Mouse (Mus musculus) fat pad, adult 2 months (tissue): ENCODE measurements around the gene Maco1.
A peak's percentile ranks its signal among the peaks of the same experiment; 100 is the strongest.
"Not testable (repeated sequence)": the region's sequence is repeated elsewhere in the genome, so short reads cannot be mapped to it uniquely, and the experiment has no call there.

ENCODE experiments used
- DNase-seq: peaks from one replicate; pipeline ENCODE4 v3.0.0-alpha.2; 2011; ENCODE audit warnings: low read depth, low spot score; ENCODE audit errors: extremely low read depth

Maco1 gene

DNA sequence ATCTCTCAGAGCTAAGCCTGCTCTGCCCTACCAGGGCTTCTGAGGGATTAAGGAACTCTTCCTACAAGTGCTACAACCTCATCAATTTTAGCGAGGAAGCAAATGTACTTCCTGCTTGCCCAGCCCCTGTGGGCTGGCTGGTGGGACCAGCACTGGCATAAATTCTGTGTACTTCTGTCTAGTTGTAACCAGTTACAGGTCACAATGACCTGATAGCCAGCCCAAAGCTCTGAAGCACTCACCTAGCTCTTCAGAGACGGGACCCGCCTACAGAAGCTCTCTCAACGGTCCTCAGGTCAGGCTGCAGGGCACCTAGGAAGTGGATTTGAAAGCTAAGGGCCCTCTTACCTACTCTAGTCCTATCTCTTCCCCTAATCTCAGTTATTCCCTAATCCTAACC, 35.4 kb downstream of the Maco1 start:
- DNase-seq, result no peak

DNA sequence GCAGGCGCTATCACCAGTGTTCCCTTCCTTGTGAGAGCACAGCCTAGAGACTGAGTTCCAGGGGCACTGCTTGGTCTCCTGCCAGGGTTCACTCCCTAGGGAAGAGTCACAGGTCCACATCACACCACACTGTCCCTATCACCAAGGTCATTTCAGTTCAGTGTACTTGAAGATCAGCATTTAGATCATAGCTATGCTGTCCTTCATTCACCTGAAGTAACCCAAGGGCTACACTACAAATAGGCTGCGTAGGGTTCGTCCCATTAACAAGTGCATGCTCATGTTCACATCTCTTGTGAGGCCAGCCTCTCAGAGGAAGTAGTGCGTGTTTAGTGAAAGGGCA, 38.9 kb downstream of the Maco1 start:
- no peak for DNase-seq

- DNase-seq, result no peak
Observed at GRCm38 (mm10) chr4:134813406-134814228, 39.5 kb downstream of the Maco1 start.

DNA sequence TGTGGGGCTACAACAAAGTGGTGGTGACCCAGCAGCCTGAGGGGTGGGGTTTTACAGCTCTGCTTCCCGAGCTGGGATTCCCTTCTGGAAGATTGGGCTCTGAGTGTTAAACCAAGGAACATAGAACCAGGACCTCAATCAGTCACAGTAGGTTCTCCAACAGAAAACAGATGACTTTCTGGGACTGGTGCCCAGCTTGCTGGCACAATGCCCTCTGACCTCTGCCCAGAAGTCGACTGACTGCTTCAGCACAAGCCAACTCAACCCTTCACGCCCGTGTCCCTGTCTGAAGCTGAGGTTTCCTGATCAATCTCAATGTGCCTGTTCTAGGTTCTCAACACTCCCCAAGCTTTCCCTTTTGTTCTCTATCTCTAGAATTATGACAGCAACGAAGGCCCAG, 48.4 kb downstream of the Maco1 start:
- peak; percentile 19 for DNase-seq

DNA sequence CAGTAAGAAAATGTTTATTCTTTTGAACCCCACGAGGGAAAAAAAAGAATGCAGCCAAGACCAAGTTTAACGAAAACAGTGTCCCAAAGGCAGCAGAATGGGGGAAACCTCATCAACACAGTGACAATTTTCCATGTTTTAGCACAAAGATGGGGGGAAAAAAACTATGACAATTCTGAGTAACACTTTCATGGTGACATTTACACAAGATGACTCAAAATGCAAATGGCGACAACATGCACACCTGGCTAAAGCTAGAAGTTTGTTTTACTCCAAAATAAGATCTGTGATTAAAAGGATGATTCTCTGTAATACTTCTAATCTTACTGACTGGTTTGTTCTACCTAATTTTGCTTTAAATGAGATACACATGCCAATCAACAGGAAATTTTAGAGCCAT, 50.4 kb downstream of the Maco1 start:
- DNase-seq, result no peak

DNA sequence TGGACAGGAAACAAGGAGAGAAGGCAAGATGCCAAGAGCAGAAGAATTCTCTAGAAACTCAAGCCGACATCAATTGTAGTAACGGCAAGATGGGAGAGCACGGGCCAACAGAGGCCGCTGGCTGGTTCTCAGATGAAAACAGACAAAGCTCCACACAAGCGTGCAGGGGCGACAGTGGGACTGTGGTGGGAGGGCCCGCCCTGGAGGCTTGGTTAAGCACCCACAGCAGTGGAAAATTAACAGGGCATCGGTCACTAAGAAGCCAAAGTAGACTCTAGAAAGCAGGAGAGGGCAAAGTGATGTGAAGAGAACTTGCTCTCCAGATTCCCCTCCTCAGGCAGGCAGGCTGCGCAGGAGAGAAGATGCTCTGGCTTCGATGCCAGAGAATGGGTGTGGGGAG, 51.0 kb downstream of the Maco1 start:
- DNase-seq, result no peak

DNA sequence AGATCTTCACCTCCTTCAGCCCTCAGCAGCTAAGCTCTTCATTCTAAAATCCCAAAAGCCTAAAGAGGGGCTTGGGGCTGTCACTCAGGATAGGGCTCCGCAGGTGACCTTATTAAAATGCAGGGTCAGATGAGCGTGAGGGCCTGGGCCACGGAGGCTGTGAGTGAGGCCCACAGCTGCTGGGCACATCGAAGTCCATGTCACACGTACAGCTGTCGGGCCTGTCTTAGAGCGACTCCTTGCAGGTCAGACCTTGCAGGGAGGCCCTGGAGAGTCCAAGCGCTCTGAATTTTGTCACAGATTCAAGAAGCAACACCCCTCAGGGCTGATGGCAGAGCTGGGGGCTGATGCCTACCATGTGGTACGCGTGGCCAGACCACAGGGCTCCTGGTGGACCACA, 52.5 kb downstream of the Maco1 start:
- DNase-seq, result no peak

GRCm38 (mm10) chr4:134800098-134800497, 53.0 kb downstream of the Maco1 start:
- DNase-seq, result no peak

DNA sequence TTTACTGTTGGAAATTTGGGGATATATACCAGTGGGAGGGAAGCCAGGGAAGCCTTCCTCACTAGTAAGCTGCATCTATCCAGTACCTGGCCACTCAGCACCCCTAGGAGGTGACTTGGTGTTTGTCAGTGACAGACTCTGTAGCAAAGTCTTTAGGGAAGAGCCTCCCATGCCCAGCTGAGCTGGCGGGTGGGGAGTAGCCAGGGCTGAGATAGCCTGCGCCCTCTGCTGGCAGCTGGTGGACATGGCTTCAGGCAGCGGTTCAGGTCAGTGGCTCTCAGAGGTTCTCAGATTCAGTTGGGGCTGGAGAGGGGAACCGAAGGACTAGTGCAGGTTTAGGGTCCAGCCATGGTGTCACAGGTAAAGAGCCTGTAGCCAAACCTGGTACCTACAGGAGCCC, 53.9 kb downstream of the Maco1 start:
- no peak for DNase-seq

GRCm38 (mm10) chr4:134798861-134799260, 54.3 kb downstream of the Maco1 start:
- no peak for DNase-seq

DNA sequence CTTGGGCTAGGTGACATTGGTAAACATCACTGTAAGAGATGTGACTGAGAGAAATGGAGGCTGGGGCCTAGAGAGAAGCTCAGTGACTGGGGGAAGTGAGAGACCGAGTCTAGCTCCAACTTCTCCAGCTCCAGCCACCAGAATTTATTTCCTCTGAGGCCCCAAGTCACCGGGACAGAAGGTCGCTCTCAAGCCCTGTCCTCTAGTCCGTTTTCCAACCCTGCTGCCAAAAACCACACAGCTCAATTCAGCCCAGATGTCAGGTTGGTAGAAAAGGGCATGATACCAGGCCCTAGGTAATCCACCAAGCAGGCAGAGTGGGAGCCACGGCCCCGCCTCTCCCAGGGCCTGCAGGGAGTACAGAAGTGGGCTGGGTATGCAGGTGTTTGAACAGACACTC, 55.5 kb downstream of the Maco1 start:
- no peak for DNase-seq

DNA sequence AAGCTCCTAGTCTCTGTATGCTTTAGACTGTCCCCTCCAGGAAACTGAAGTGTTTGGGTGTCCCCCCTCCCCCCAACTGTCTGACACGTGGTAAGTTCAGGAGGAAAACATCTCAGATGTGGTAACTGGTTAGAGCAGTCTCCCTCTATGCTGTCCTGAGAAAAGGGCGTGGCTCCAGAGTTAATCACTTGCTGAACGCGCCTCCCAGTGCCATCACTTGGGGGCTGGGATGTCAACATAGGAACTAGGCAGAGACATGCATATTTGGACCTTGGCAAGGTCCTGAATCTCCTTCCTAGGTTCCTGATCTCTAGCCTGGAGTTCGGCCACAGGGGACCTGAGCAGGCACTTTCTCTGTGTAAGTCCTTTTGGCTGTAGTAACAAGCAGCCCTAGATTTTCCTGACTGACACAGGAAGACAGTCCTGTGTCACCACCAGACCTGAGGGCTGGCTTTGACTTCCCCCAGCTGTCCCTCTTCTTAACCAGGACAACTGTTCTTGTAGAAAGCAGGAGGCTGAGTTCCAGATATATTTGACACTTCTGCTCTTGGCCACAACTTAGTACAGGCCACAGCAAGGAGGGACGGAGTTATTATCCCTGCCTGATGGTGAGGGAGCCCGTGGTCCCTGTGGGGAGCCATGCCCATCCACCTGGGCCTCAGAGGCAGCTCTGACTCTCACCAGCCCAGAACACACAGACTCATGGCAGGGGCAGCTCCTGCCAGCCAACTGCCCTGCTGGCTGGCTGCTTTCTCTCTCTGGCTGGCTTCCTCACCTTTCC, 56.4 kb downstream of the Maco1 start:
- DNase-seq, result no peak

DNA sequence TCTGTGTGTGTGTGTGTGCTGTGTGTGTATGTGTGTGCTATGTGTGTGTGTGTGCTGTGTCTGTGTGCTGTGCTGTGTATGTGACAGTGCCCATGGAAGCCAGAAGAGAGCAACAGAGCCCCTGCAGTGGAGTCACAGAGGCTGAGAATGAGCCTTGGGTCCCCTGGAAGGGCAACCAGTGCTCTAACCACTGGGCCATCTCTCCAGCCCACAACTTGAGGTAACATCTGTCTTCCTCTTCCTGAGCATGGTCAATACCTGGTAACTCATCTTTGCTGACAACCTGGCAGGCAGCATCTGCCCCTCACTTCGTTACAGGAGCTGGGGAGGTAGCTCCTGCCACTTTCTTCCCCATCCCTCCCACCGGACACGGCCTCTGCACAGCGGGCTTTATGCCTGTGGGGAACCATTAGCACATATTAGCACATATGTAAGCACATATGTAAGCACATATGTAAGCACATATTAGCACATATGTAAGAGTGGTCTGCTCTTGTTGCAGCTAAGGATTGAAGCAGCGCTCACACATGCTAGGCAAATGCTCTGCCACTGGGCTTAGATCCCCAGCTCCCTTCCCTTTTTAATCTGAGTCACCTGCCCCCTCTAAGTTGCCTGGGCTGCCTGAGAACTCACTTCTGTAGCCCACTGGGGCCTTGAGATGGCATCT, 57.2 kb downstream of the Maco1 start:
- DNase-seq, result no peak

GRCm38 (mm10) chr4:134794959-134795358, 58.2 kb downstream of the Maco1 start:
- not testable (repeated sequence) for DNase-seq

- DNase-seq, result no peak
Observed at GRCm38 (mm10) chr4:134793213-134793956, 59.8 kb downstream of the Maco1 start.

GRCm38 (mm10) chr4:134791731-134792130, 61.4 kb downstream of the Maco1 start:
- DNase-seq, result no peak

GRCm38 (mm10) chr4:134786946-134787345, 66.2 kb downstream of the Maco1 start:
- DNase-seq, result no peak

- no peak for DNase-seq
Observed at GRCm38 (mm10) chr4:134784701-134785100, 68.4 kb downstream of the Maco1 start.

DNA sequence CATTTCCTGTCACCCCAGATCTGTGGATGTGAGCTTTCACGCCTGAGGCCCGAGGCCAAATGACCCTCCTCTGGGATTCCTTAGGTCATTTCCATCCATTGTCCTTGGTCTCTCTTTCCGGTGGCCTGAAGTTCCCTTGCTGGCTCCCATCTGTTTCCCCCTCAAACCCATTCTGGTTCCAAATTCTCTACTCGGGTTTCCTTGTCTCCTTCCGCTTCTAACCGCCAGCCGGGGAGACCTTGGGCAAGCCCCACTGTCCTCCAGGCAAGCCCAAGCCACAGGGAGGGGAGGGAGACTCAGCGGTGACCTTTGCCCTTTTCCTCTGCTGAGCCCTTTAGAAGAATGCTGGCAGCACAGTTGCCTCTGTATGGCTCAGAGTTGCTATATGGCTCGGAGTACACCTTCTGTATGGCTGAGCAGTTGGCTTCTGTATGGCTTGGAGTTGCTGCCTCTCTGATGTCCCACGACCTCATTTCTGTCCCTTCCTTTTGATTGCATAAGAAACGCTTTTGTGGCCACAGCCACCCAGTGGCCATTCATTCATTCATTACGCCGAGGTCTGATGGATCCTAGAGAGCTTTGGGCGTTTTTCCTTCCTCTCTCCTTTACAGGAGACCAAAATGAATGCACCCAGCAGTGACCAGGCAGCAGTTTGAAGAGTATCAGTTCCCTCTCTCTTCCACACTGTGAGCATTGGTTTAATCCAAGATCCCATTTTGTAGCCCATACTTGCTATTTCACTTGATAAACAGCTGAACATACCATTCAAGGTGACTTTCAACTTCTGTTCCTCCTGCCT, 73.8 kb downstream of the Maco1 start:
- no peak for DNase-seq

DNA sequence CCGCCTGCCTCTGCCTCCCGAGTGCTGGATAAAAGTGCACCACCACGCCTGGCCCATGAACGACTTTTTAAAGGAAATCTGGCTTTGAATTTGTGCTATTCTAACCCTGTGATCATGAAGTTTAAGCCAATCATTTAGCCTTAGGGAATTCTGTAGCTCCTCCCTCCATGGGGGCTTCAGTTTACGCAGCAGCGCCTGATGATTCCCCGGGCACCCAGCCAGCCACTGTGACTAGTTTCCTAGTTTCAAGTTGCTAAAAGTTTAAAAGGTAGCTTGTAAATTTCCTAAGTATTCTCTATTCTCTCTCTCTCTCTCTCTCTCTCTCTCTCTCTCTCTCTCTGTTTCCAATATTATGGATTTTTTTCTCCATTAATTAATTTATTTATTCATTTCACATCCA, 76.9 kb downstream of the Maco1 start:
- DNase-seq, result no peak
